Mouse (Mus musculus): ENCODE measurements around the gene Nkd1. TPM values are rescaled to one million over a fixed set of nuclear protein-coding genes. Genes with fewer than 3 reads are reported as not detected.

Gene Nkd1
- polyA plus RNA-seq, 1 experiment from 2014 or later: 46.4 TPM

- H3K9me3 ChIP-seq (ENCODE audit: control insufficient read depth, low read length): peaks cover 9% of the 10 kb centered on the region; the same call in 1 of the 2 replicates
- ATAC-seq (ENCODE audit: low read depth) (no peak; the same call in 1 of the 2 replicates), DNase-seq (ENCODE audit: low spot score) (peak; percentile 52)
- H3K27me3 ChIP-seq (replicated peaks; ENCODE audit: control insufficient read depth, insufficient read depth, low read length): no peaks in the 10 kb centered on the region
- no peaks in the 10 kb centered on the region for H3K36me3 ChIP-seq (ENCODE audit: control insufficient read depth, insufficient read depth, low read length)
- no peak overlapping the region for H3K4me3 ChIP-seq (ENCODE audit: low read depth, low read length)
- no peak overlapping the region; the same call in 1 of the 2 replicates for H3K27ac ChIP-seq (replicated peaks; ENCODE audit: low read depth, low read length)
- peaks cover 24% of the 10 kb centered on the region for H3K4me1 ChIP-seq (ENCODE audit: control insufficient read depth, insufficient read depth, low read length)
- 42% methylated on average over 13 of the region's 13 CpGs for whole genome bisulfite sequencing
- no peak overlapping the region for H3K9ac ChIP-seq (ENCODE audit: low read depth, low read length)
- H3K4me2 ChIP-seq (ENCODE audit: low read depth, low read length): no peak overlapping the region
Observed at GRCm38 (mm10) chr8:88605361-88606040, 84.3 kb downstream of the Nkd1 start.

DNA sequence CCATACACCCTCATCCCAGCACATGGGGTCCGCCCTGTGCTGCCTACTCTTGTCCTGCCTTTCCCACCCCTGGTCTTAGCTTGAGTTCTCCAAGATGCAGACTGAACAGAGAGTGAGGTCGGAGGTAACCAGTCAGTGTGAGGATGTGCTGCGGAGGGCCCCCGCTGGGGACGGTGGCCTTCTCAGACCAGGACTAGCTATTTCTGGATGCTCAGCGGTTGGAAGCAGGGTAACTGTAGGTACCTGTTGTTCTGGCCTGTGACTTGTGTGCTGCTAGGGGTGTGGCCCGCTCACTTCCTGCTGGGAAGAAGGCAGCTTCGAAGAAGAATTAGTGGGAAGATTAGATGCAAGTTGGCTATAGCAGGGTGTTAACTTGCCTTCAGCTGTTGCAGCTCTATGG, 87.9 kb downstream of the Nkd1 start:
- no peak for ATAC-seq (ENCODE audit: low read depth)
- DNase-seq (ENCODE audit: low spot score): no peak
- Histone ChIP-seq H3K27ac (replicated peaks; ENCODE audit: low read depth, low read length) (no peak overlapping the region), H3K4me1 (ENCODE audit: control insufficient read depth, insufficient read depth, low read length) (peaks cover 15% of the 10 kb centered on the region), H3K9me3 (ENCODE audit: control insufficient read depth, low read length) (no peaks in the 10 kb centered on the region), H3K36me3 (ENCODE audit: control insufficient read depth, insufficient read depth, low read length) (no peaks in the 10 kb centered on the region), H3K27me3 (replicated peaks; ENCODE audit: control insufficient read depth, insufficient read depth, low read length) (no peaks in the 10 kb centered on the region), H3K4me2 (ENCODE audit: low read depth, low read length) (no peak overlapping the region), H3K4me3 (ENCODE audit: low read depth, low read length) (no peak overlapping the region), H3K9ac (ENCODE audit: low read depth, low read length) (no peak overlapping the region)
- 78% methylated on average over 8 of the region's 8 CpGs for WGBS

DNA sequence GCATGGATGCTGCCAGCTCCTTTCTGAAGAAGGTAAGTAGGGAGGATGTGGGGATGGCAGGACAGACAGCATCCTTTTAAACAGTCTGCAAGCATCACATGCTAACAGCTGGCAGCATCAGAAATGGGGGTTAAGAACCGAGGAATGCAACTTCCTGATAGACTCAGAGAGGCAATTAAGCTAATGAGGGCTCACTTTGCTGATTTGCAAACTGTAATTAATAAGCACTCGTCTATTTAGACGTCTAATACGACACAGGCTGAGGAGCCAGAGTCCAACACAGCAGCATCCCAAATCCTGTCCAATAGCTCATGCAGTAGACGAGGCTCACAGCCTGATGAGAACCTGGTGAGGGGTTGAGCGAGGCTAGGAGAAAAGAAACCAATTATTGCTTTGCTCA, 89.1 kb downstream of the Nkd1 start:
- ATAC-seq (ENCODE audit: low read depth) (no peak), DNase-seq (ENCODE audit: low spot score) (no peak)
- no peaks in the 10 kb centered on the region for H3K9me3 ChIP-seq (ENCODE audit: control insufficient read depth, low read length)
- WGBS: 65% methylated on average over 6 of the region's 6 CpGs
- H3K4me2 ChIP-seq (ENCODE audit: low read depth, low read length): no peak overlapping the region
- no peak overlapping the region for H3K9ac ChIP-seq (ENCODE audit: low read depth, low read length)
- no peak overlapping the region for H3K4me3 ChIP-seq (ENCODE audit: low read depth, low read length)
- H3K27ac ChIP-seq (replicated peaks; ENCODE audit: low read depth, low read length): no peak overlapping the region
- peaks cover 4% of the 10 kb centered on the region for H3K4me1 ChIP-seq (ENCODE audit: control insufficient read depth, insufficient read depth, low read length)
- no peaks in the 10 kb centered on the region for H3K36me3 ChIP-seq (ENCODE audit: control insufficient read depth, insufficient read depth, low read length)
- H3K27me3 ChIP-seq (replicated peaks; ENCODE audit: control insufficient read depth, insufficient read depth, low read length): no peaks in the 10 kb centered on the region

DNA sequence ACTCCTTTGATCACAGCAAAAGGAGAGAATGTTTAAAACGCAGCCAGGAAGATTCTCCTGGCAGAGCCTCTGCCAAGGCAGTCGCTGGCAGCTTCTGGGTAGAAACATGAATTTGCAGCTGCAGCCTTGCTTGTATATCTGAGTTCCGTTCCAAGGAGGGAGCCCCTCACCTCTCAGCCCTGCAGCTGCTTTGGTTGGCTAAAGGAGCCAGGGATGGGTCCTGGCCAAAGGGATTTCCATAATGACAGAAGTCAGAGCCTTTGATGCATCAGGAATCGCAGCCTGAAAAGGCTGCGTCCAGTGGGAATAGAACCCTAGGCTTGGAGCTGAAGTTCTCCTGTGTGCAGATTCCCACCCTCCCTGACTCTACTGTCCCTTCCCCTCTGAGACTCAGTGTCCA, 93.8 kb downstream of the Nkd1 start:
- no peak for ATAC-seq (ENCODE audit: low read depth)
- 65% methylated on average over 5 of the region's 5 CpGs for WGBS
- no peak overlapping the region for H3K4me2 ChIP-seq (ENCODE audit: low read depth, low read length)
- no peak overlapping the region for H3K27ac ChIP-seq (replicated peaks; ENCODE audit: low read depth, low read length)
- DNase-seq (ENCODE audit: low spot score): no peak
- H3K27me3 ChIP-seq (replicated peaks; ENCODE audit: control insufficient read depth, insufficient read depth, low read length): no peaks in the 10 kb centered on the region
- no peaks in the 10 kb centered on the region for H3K4me1 ChIP-seq (ENCODE audit: control insufficient read depth, insufficient read depth, low read length)
- no peak overlapping the region for H3K4me3 ChIP-seq (ENCODE audit: low read depth, low read length)
- no peaks in the 10 kb centered on the region for H3K36me3 ChIP-seq (ENCODE audit: control insufficient read depth, insufficient read depth, low read length)
- H3K9me3 ChIP-seq (ENCODE audit: control insufficient read depth, low read length): no peaks in the 10 kb centered on the region
- no peak overlapping the region for H3K9ac ChIP-seq (ENCODE audit: low read depth, low read length)

- Histone ChIP-seq H3K27me3 (replicated peaks; ENCODE audit: control insufficient read depth, insufficient read depth, low read length) (no peaks in the 10 kb centered on the region), H3K9ac (ENCODE audit: low read depth, low read length) (no peak overlapping the region), H3K4me2 (ENCODE audit: low read depth, low read length) (no peak overlapping the region), H3K36me3 (ENCODE audit: control insufficient read depth, insufficient read depth, low read length) (no peaks in the 10 kb centered on the region), H3K27ac (replicated peaks; ENCODE audit: low read depth, low read length) (no peak overlapping the region), H3K4me3 (ENCODE audit: low read depth, low read length) (no peak overlapping the region), H3K4me1 (ENCODE audit: control insufficient read depth, insufficient read depth, low read length) (no peaks in the 10 kb centered on the region), H3K9me3 (ENCODE audit: control insufficient read depth, low read length) (no peaks in the 10 kb centered on the region)
- WGBS: 73% methylated on average over 5 of the region's 5 CpGs
- DNase-seq (ENCODE audit: low spot score): no peak
- no peak for ATAC-seq (ENCODE audit: low read depth)
Observed at GRCm38 (mm10) chr8:88618612-88619011, 97.5 kb downstream of the Nkd1 start.

DNA sequence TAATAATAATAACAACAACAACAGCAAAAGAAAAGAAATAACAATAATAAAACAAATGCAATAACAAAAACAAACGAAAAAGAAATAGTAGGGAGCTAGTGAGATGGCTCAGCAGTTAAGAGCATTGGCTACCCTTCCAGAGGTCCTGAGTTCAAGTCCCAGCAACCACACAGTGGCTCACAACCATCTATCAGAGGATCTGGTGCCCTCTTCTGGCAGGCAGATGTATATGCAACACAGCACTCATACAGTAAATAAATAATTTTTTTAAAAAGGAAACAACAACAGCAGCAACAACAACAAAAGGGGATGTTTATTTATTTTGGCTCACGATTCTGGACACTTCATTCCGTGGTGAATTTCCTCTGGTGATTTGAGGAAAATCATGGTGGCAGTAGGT, 98.4 kb downstream of the Nkd1 start:
- no peak for DNase-seq (ENCODE audit: low spot score)
- Histone ChIP-seq H3K36me3 (ENCODE audit: control insufficient read depth, insufficient read depth, low read length) (no peaks in the 10 kb centered on the region), H3K9ac (ENCODE audit: low read depth, low read length) (no peak overlapping the region)

GRCm38 (mm10) chr8:88620931-88621330, 99.8 kb downstream of the Nkd1 start:
- WGBS: 63% methylated on average over 5 of the region's 5 CpGs

More for the DNA sequence above, 98.4 kb downstream of the Nkd1 start:
- Histone ChIP-seq H3K9me3 (ENCODE audit: control insufficient read depth, low read length) (no peaks in the 10 kb centered on the region), H3K4me2 (ENCODE audit: low read depth, low read length) (no peak overlapping the region), H3K27me3 (replicated peaks; ENCODE audit: control insufficient read depth, insufficient read depth, low read length) (no peaks in the 10 kb centered on the region), H3K4me1 (ENCODE audit: control insufficient read depth, insufficient read depth, low read length) (no peaks in the 10 kb centered on the region), H3K4me3 (ENCODE audit: low read depth, low read length) (no peak overlapping the region), H3K27ac (replicated peaks; ENCODE audit: low read depth, low read length) (no peak overlapping the region)
- WGBS: 70% methylated on average over 3 of the region's 3 CpGs
- no peak for ATAC-seq (ENCODE audit: low read depth)

GRCm38 (mm10) chr8:88621408-88621807, 100.3 kb downstream of the Nkd1 start:
- DNase-seq (ENCODE audit: low spot score) (peak; percentile 75), ATAC-seq (ENCODE audit: low read depth) (peak; percentile 55)
- Histone ChIP-seq H3K9me3 (ENCODE audit: control insufficient read depth, low read length) (no peaks in the 10 kb centered on the region), H3K27ac (replicated peaks; ENCODE audit: low read depth, low read length) (no peak overlapping the region), H3K4me1 (ENCODE audit: control insufficient read depth, insufficient read depth, low read length) (no peaks in the 10 kb centered on the region), H3K27me3 (replicated peaks; ENCODE audit: control insufficient read depth, insufficient read depth, low read length) (peaks cover 9% of the 10 kb centered on the region; the same call in 1 of the 2 replicates), H3K4me2 (ENCODE audit: low read depth, low read length) (no peak overlapping the region), H3K9ac (ENCODE audit: low read depth, low read length) (no peak overlapping the region), H3K4me3 (ENCODE audit: low read depth, low read length) (no peak overlapping the region), H3K36me3 (ENCODE audit: control insufficient read depth, insufficient read depth, low read length) (no peaks in the 10 kb centered on the region)
- 2% methylated on average over 8 of the region's 8 CpGs for WGBS

More at GRCm38 (mm10) chr8:88620931-88621330, 99.8 kb downstream of the Nkd1 start:
- no peak overlapping the region for H3K4me3 ChIP-seq (ENCODE audit: low read depth, low read length)
- H3K27me3 ChIP-seq (replicated peaks; ENCODE audit: control insufficient read depth, insufficient read depth, low read length): 0 out of 2 replicates have a peak, but pooled peaks cover 6% of the 10 kb centered on the region
- H3K4me1 ChIP-seq (ENCODE audit: control insufficient read depth, insufficient read depth, low read length): no peaks in the 10 kb centered on the region
- H3K27ac ChIP-seq (replicated peaks; ENCODE audit: low read depth, low read length): no peak overlapping the region
- no peak overlapping the region for H3K9ac ChIP-seq (ENCODE audit: low read depth, low read length)
- ATAC-seq (ENCODE audit: low read depth) (no peak), DNase-seq (ENCODE audit: low spot score) (no peak)
- H3K9me3 ChIP-seq (ENCODE audit: control insufficient read depth, low read length): no peaks in the 10 kb centered on the region
- H3K4me2 ChIP-seq (ENCODE audit: low read depth, low read length): no peak overlapping the region
- no peaks in the 10 kb centered on the region for H3K36me3 ChIP-seq (ENCODE audit: control insufficient read depth, insufficient read depth, low read length)

- no peak overlapping the region for H3K27ac ChIP-seq (replicated peaks; ENCODE audit: low read depth, low read length)
- peaks cover 14% of the 10 kb centered on the region; the same call in 1 of the 2 replicates for H3K27me3 ChIP-seq (replicated peaks; ENCODE audit: control insufficient read depth, insufficient read depth, low read length)
- no peak overlapping the region for H3K4me2 ChIP-seq (ENCODE audit: low read depth, low read length)
- H3K9ac ChIP-seq (ENCODE audit: low read depth, low read length): no peak overlapping the region
- WGBS: 60% methylated on average over 3 of the region's 3 CpGs
- peaks cover 5% of the 10 kb centered on the region; the same call in 1 of the 2 replicates for H3K4me1 ChIP-seq (ENCODE audit: control insufficient read depth, insufficient read depth, low read length)
- no peaks in the 10 kb centered on the region for H3K36me3 ChIP-seq (ENCODE audit: control insufficient read depth, insufficient read depth, low read length)
- H3K4me3 ChIP-seq (ENCODE audit: low read depth, low read length): no peak overlapping the region
- H3K9me3 ChIP-seq (ENCODE audit: control insufficient read depth, low read length): no peaks in the 10 kb centered on the region
- ATAC-seq (ENCODE audit: low read depth) (no peak), DNase-seq (ENCODE audit: low spot score) (no peak)
Observed at GRCm38 (mm10) chr8:88623351-88623750, 102.2 kb downstream of the Nkd1 start.
